Mouse (Mus musculus) cerebellum, adult 9-11 months (tissue): ENCODE results near the gene Olfr1166.
"Not testable (repeated sequence)": the region's sequence is repeated elsewhere in the genome, so short reads cannot be mapped to it uniquely, and the experiment has no call there.

Source experiments
- DNase-seq: peaks from one replicate; pipeline ENCODE4 v3.0.0; 2022

Gene Olfr1166

GRCm38 (mm10) chr2:88128172-88128571 is at the start of gene Olfr1166:
Gene Olfr1166 (minus strand): TSS chr2:88128272.
- no peak for DNase-seq

GRCm38 (mm10) chr2:88155093-88155492 is 27.0 kb upstream of the Olfr1166 start, which contains the start of gene Olfr1167:
Gene Olfr1167 (minus strand): TSS chr2:88155193.
- DNase-seq, result not testable (repeated sequence)

- DNase-seq, result no peak
Measured at GRCm38 (mm10) chr2:88093866-88094265, 34.2 kb downstream of the Olfr1166 start, which contains the start of gene Olfr1164. Gene Olfr1164 (minus strand): TSS chr2:88093966.
